In genomic region chr16:80603943-80604342, GRCm38 (mm10) we compare ENCODE assay signal across 28 mouse cellular contexts.
DNase-seq lines count a peak whose midpoint lies in the region; ATAC-seq and TF ChIP-seq lines count a peak whose summit lies in the region.
"Had no signal": no experiment of that assay in that cellular context is flagged by ENCODE, and none has a peak within 500 bp of the region (broad histone marks: within the 10 kb centered on the region; RNA-seq: fewer than 3 reads in every experiment).

No protein-coding gene starts in this region.

- no peak overlapping the region for H3K27ac ChIP-seq in embryonic facial prominence, embryonic 11.5 days (replicated peaks; ENCODE audit: low read depth, low read length)
- H3K27ac ChIP-seq in embryonic facial prominence, embryonic 10.5 days (replicated peaks): no peak overlapping the region
- no peak overlapping the region for H3K27ac ChIP-seq in lung, embryonic 15.5 days
- H3K27ac ChIP-seq: embryonic facial prominence, embryonic 12.5 days; forebrain, embryonic 12.5 days; forebrain, embryonic 15.5 days; heart, embryonic 15.5 days; hindbrain, embryonic 10.5 days; hindbrain, embryonic 13.5 days had no signal

- H3K4me1 ChIP-seq in embryonic facial prominence, embryonic 11.5 days (ENCODE audit: control insufficient read depth, insufficient read depth, low read length): no peaks in the 10 kb centered on the region; the same call in 1 of the 2 replicates
- peaks cover 4% of the 10 kb centered on the region for H3K4me1 ChIP-seq in embryonic facial prominence, embryonic 10.5 days
- H3K4me1 ChIP-seq in lung, embryonic 15.5 days: no peaks in the 10 kb centered on the region
- H3K4me1 ChIP-seq in lung, adult 2 months (ENCODE audit: control insufficient read depth, insufficient read depth, low read length): no peaks in the 10 kb centered on the region
- H3K4me1 ChIP-seq: forebrain, embryonic 12.5 days; forebrain, embryonic 15.5 days; heart, embryonic 12.5 days; heart, embryonic 15.5 days; hindbrain, embryonic 10.5 days; hindbrain, embryonic 13.5 days had no signal

- H3K4me2 ChIP-seq in embryonic facial prominence, embryonic 11.5 days (ENCODE audit: low read depth, low read length): no peak overlapping the region
- H3K4me2 ChIP-seq in lung, embryonic 15.5 days: no peak overlapping the region
- H3K4me2 ChIP-seq: embryonic facial prominence, embryonic 12.5 days; forebrain, embryonic 12.5 days; forebrain, embryonic 15.5 days; heart, embryonic 12.5 days; heart, embryonic 15.5 days; hindbrain, embryonic 13.5 days had no signal

- no peak for TF ChIP-seq CTCF in lung, adult 2 months (IDR thresholded peaks at IDR 0.05; ENCODE audit: insufficient read depth, low read length)

- no peak overlapping the region for H3K4me3 ChIP-seq in embryonic facial prominence, embryonic 11.5 days (ENCODE audit: low read depth, low read length)
- no peak overlapping the region for H3K4me3 ChIP-seq in embryonic facial prominence, embryonic 10.5 days
- H3K4me3 ChIP-seq in lung, embryonic 15.5 days: no peak overlapping the region
- no peak overlapping the region for H3K4me3 ChIP-seq in lung, adult 2 months (replicated peaks; ENCODE audit: extremely low read depth, low read depth, low read length)
- H3K4me3 ChIP-seq: embryonic facial prominence, embryonic 12.5 days; erythroblast, embryonic 14.5 days; forebrain, embryonic 12.5 days; forebrain, embryonic 15.5 days; heart, embryonic 12.5 days; heart, embryonic 15.5 days; hindbrain, embryonic 10.5 days; hindbrain, embryonic 13.5 days had no signal

- TF ChIP-seq POLR2A in lung, adult 2 months (IDR thresholded peaks at IDR 0.05; ENCODE audit: borderline replicate concordance, extremely low read depth, low read depth, low read length): no peak

- no peaks in the 10 kb centered on the region for H3K36me3 ChIP-seq in embryonic facial prominence, embryonic 11.5 days (replicated peaks; ENCODE audit: control insufficient read depth, insufficient read depth, low read depth, low read length)
- no peaks in the 10 kb centered on the region for H3K36me3 ChIP-seq in embryonic facial prominence, embryonic 10.5 days (replicated peaks)
- H3K36me3 ChIP-seq in lung, embryonic 15.5 days: no peaks in the 10 kb centered on the region
- H3K36me3 ChIP-seq: embryonic facial prominence, embryonic 12.5 days; forebrain, embryonic 12.5 days; forebrain, embryonic 15.5 days; G1E; heart, embryonic 12.5 days; heart, embryonic 15.5 days; hindbrain, embryonic 10.5 days; hindbrain, embryonic 13.5 days had no signal

- no peak for ATAC-seq in embryonic facial prominence, embryonic 11.5 days (replicated peaks; ENCODE audit: insufficient number of reproducible peaks, low FRiP score, low TSS enrichment, low read depth)
- ATAC-seq in lung, embryonic 15.5 days (ENCODE audit: borderline replicate concordance, extremely low read depth, low FRiP score, low TSS enrichment): peak; percentile 35; the same call in 1 of the 2 replicates
- ATAC-seq: forebrain, embryonic 15.5 days; hindbrain, embryonic 16.5 days; Patski had no signal

- no peaks in the 10 kb centered on the region for H3K9me3 ChIP-seq in embryonic facial prominence, embryonic 11.5 days (replicated peaks; ENCODE audit: control insufficient read depth, low read length)
- H3K9me3 ChIP-seq in embryonic facial prominence, embryonic 10.5 days: no peaks in the 10 kb centered on the region
- no peaks in the 10 kb centered on the region for H3K9me3 ChIP-seq in lung, embryonic 15.5 days
- H3K9me3 ChIP-seq: embryonic facial prominence, embryonic 12.5 days; forebrain, embryonic 12.5 days; forebrain, embryonic 15.5 days; G1E; heart, embryonic 12.5 days; heart, embryonic 15.5 days; hindbrain, embryonic 10.5 days; hindbrain, embryonic 13.5 days had no signal

- no peak overlapping the region for H3K9ac ChIP-seq in embryonic facial prominence, embryonic 11.5 days (replicated peaks; ENCODE audit: low read length)
- H3K9ac ChIP-seq in lung, embryonic 15.5 days: no peak overlapping the region
- H3K9ac ChIP-seq: embryonic facial prominence, embryonic 12.5 days; forebrain, embryonic 12.5 days; forebrain, embryonic 15.5 days; heart, embryonic 12.5 days; heart, embryonic 15.5 days; hindbrain, embryonic 13.5 days had no signal

- H3K27me3 ChIP-seq in embryonic facial prominence, embryonic 11.5 days (ENCODE audit: control insufficient read depth, insufficient read depth, low read length): no peaks in the 10 kb centered on the region
- H3K27me3 ChIP-seq in embryonic facial prominence, embryonic 10.5 days (replicated peaks; ENCODE audit: low read depth, poor library complexity, severe bottlenecking): no peaks in the 10 kb centered on the region
- no peaks in the 10 kb centered on the region for H3K27me3 ChIP-seq in lung, embryonic 15.5 days
- H3K27me3 ChIP-seq: CH12.LX; embryonic facial prominence, embryonic 12.5 days; forebrain, embryonic 12.5 days; forebrain, embryonic 15.5 days; heart, embryonic 12.5 days; heart, embryonic 15.5 days; hindbrain, embryonic 13.5 days; Patski had no signal

- peak; percentile 54 for DNase-seq in embryonic facial prominence, embryonic 11.5 days (ENCODE audit: low spot score)
- DNase-seq in embryonic facial prominence, embryonic 10.5 days (ENCODE audit: low spot score): no peak
- DNase-seq in lung, adult 2 months: no peak
- peak; percentile 5 for DNase-seq in lung, postnatal 10 days
- DNase-seq in lung, postnatal 25 days (ENCODE audit: low spot score): no peak
- DNase-seq: adrenal gland, postnatal 10 days; adrenal gland, postnatal 36 days; B cell, adult 2 months; cerebellum, adult 18-20 months; cerebellum, adult 9-10 months; cerebellum, postnatal 14 days; gastrocnemius, postnatal 25 days; heart, adult 18-20 months; heart, postnatal 10 days; heart, postnatal 36 days had no signal

Comparison
In these comparisons a context has a peak if more than half of its experiments do, and no peak if none do; other contexts are left out.
1. DNase-seq: peak in embryonic facial prominence, embryonic 11.5 days (single experiment) and lung, postnatal 10 days (single experiment); none in embryonic facial prominence, embryonic 10.5 days (single experiment), lung, adult 2 months (single experiment) and lung, postnatal 25 days (single experiment).